Mouse (Mus musculus): ENCODE results near the gene Pla2g15.
A peak's percentile ranks its signal among the peaks of the same experiment; 100 is the strongest.

The Pla2g15 gene

GRCm38 (mm10) chr8:106136156-106137130 lies 13.8 kb upstream of the Pla2g15 start, which contains the start of gene Esrp2:
Esrp2 (minus strand) TSS chr8:106136974.
- DNase-seq, result no peak

DNA sequence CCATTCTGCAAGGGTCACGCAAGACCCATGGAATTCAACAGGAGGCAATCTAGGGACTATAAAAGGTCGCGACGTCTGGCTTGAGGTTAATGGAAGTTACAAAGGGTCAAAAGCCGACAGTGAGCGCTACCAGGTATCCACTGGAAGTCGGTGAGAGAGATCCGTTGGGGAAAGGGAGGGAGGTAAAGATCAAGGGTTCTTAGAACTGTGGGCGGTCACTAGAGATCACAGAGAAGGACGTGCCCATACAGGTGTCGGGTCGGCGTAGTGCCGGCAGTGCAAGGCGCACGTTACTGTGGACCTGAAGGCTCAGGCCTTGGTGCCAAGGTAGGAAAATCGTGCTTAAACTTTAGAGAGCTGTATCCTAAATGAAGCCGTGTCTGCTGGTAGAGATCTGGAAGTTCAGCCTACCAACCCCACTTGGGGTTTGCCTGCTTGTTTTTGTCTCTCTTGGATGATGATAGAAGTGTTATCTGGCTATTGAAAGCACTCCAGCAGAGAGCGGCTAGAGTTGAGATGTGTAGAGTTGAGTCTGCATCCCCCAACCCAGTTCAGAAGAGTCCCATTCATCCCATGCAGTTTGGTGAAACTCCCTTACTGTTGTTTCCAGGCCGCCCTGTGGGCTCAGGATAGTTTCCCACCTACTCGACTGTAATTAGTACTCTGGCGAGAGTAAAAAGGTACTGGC lies 12.8 kb upstream of the Pla2g15 start:
- no peak for DNase-seq

- DNase-seq, result peak; percentile 45 to 50
These were observed 12.2 kb upstream of the Pla2g15 start for GRCm38 (mm10) chr8:106137906-106138477.

DNA sequence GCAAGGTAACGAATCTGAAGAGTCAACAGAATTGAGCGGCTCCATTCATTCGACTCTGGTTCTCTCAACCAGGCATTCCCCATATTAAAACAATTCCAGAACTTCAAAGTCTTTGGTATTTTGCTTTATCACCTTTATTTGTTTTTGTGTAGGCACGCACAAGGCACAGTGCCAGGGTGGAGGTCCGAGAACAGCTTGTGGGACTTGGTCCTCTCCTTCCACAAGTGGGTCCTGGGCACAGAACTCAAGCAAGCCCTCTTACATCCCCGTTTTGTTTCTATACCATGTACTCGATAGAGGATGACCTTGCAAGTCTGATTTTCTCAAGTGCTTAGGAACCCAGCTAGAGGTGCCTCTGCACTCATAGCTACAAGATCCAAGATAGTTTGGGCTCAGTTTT lies 11.6 kb upstream of the Pla2g15 start:
- DNase-seq, result no peak

- no peak for DNase-seq
These were observed 10.0 kb upstream of the Pla2g15 start for GRCm38 (mm10) chr8:106140191-106140590.

GRCm38 (mm10) chr8:106140769-106141168 lies 9.4 kb upstream of the Pla2g15 start:
- peak; percentile 73 to 87 for DNase-seq

- DNase-seq, result no peak
These were observed 4.9 kb upstream of the Pla2g15 start for GRCm38 (mm10) chr8:106145331-106145730.

- DNase-seq, result no peak
These were observed 4.2 kb upstream of the Pla2g15 start for GRCm38 (mm10) chr8:106146014-106146413.

- DNase-seq, result no peak
These were observed 2.2 kb upstream of the Pla2g15 start for GRCm38 (mm10) chr8:106147868-106148565.

DNA sequence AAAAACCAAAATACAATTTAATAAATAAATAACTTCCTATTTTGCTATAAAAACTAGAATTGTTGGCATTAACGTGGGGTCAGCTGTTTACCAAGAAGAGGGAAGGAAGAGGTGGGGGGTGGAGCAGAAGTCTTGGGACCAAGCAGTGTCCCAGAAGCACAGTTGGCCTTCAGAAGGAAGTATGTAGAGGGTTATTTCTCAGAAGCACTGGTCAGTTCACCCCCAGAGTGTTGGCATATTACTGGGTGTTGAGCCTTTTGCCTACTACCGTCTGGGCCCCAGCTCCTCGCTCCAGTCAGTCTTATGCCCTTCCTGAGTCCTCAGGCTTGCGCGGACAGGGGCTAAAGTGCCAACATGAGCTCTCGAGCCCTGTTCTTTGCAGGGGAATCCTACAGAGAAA lies 1.2 kb upstream of the Pla2g15 start:
- DNase-seq, result no peak

GRCm38 (mm10) chr8:106150653-106151000 lies 428 bp downstream of the Pla2g15 start:
- no peak for DNase-seq

GRCm38 (mm10) chr8:106151041-106151440 lies 842 bp downstream of the Pla2g15 start:
- DNase-seq, result no peak

DNA sequence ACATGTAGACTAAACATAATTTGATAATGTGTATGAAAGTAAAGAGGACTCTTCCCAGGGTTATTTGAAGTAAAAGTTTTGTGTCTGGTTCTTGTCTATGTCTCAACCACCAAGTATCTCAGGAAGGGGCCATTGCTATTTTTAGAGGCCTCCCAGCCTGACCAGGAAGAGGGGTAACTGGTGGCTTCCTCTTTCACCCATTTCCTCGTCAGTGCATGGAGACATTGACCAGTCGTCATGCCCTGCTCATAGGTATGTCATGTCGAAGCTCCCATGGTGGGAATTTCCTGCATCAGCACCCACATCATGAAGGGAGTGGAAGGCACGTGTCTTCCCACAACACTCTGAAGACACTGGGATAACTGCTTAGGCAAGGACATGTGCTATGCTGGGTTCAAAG lies 2.7 kb downstream of the Pla2g15 start:
- no peak for DNase-seq

- DNase-seq, result no peak
These were observed 7.2 kb downstream of the Pla2g15 start for GRCm38 (mm10) chr8:106157419-106157818.

- DNase-seq, result no peak
These were observed 8.2 kb downstream of the Pla2g15 start for GRCm38 (mm10) chr8:106158381-106158780.

GRCm38 (mm10) chr8:106159876-106160275 lies 9.7 kb downstream of the Pla2g15 start:
- DNase-seq, result no peak

DNA sequence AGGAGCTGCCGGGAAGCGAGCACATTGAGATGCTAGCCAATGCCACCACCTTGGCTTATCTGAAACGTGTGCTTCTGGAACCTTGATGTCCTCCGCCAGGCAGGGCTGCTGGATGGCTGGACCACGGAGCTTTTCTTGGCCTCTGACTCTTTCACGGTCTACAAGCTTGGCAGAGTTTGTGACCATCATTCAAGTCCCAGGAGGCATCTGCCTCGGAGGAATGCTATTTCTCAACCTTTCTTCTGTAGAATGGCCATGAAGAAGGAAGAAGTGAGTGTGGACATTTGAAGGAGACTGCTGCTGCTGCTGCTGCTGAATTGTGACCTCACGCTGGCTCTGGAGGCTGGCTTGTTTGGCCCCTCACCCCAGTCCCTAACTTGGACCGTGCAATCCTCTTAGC lies 13.1 kb downstream of the Pla2g15 start:
- DNase-seq, result no peak

- peak; percentile 76 to 80 for DNase-seq
These were observed 15.3 kb downstream of the Pla2g15 start for GRCm38 (mm10) chr8:106165460-106165859.

- DNase-seq, result peak; percentile 88 to 94
These were observed 18.3 kb downstream of the Pla2g15 start, which contains the start of gene Slc7a6 for GRCm38 (mm10) chr8:106168356-106169016. Slc7a6 (plus strand) TSS chr8:106168857.

DNA sequence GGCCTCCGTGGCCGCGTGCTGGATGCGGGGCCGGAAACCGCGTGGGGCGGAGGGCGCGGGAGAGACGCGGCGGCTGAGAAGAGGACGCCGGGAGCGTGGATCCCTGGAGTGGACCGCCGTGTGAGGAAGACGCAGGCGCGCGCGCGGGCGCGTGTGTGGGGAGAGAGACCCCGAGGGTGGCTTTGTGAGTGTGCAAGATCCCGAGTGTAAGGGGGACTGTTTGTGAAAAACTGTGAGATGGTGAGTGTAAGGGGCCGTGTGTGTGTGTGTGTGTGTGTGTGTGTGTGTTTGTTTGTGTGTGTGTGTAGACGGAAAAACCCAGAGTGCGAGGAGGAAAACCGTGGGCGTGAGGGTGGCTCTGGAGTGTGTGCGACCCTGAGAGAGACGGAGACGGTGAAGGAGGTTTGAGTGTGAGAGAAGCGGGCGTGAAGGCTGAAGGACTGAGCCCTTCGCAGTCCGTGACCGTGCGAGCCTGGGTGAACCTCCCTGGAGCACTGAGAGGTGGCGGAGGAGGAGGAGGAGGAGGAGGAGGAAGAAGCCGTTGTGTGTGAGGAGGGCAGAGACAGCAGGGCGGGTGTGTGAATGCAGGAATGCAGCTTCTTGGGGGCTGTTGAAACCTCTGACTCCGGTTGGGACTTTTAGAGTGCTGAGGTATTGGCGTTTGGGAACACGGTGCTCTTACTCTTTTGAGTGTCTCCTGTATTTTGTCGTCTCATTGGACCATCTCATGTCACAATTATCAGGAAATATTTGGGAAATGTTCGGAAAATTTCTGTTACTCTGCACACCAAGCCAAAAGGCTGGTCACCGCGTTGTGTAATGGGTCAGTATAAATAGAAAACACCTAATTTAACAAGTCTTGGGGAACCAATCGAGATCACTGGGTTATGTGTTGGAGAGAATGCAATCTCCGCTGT lies 19.1 kb downstream of the Pla2g15 start:
- DNase-seq, result peak in 1 of 2 experiments; percentile 47

DNA sequence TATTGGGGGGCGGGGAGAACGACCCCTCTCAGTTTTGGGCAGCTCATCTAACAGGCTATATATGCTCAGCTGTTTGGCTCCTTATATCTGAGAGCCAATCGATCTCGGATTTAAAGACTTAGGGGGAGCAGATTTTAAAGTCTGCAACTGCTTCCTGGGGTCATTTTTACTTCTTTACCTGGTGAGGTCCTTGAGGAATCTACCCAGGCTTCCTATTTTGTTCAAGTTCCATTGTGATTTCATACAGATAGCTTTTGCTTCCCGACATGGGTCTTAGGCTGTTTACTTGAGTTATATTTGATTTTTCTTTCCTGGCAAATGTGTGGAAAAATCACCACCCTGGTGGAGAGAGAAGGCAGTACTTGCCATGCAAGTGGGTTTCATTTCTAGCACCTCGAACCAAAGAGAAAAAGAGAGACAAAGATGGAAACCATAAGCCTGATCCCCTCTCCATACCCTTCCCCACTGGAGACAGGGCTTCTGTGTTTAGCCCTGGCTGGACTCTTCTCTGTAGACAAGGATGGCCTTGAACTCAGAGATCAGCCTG lies 19.8 kb downstream of the Pla2g15 start:
- no peak for DNase-seq
